Mouse (Mus musculus): Measurements from ENCODE around the gene Ints6l. TPM values are rescaled to one million over a fixed set of nuclear protein-coding genes. Genes with fewer than 3 reads are reported as not detected.
"Not testable (repeated sequence)": the region's sequence is repeated elsewhere in the genome, so short reads cannot be mapped to it uniquely, and the experiment has no call there.

The Ints6l gene
- polyA plus RNA-seq, 1 experiment from 2014 or later, result 18.6 TPM

GRCm38 (mm10) chrX:56477553-56477952 is 22.9 kb downstream of the Ints6l start:
- H3K27ac ChIP-seq (ENCODE audit: low read length), result no peak overlapping the region
- WGBS, result 73% methylated on average over 3 of the region's 3 CpGs
- no peak overlapping the region for H3K4me2 ChIP-seq (ENCODE audit: low read depth, low read length)
- ATAC-seq (replicated peaks; ENCODE audit: extremely low read depth, insufficient read depth, low FRiP score), result no peak
- no peak overlapping the region for H3K4me3 ChIP-seq (ENCODE audit: low read length)
- H3K27me3 ChIP-seq (ENCODE audit: control insufficient read depth, insufficient read depth, low read length), result no peaks in the 10 kb centered on the region
- no peak overlapping the region for H3K9ac ChIP-seq (ENCODE audit: low read length)
- no peaks in the 10 kb centered on the region for H3K9me3 ChIP-seq (replicated peaks; ENCODE audit: control insufficient read depth, low read length)
- no peaks in the 10 kb centered on the region for H3K4me1 ChIP-seq (ENCODE audit: control insufficient read depth, insufficient read depth, low read length)
- no peaks in the 10 kb centered on the region; the same call in 1 of the 2 replicates for H3K36me3 ChIP-seq (ENCODE audit: control insufficient read depth, insufficient read depth)

GRCm38 (mm10) chrX:56481906-56482305 is 27.2 kb downstream of the Ints6l start:
- ATAC-seq (replicated peaks; ENCODE audit: extremely low read depth, insufficient read depth, low FRiP score), result no peak
- no peak overlapping the region for H3K4me3 ChIP-seq (ENCODE audit: low read length)
- no peaks in the 10 kb centered on the region for H3K27me3 ChIP-seq (ENCODE audit: control insufficient read depth, insufficient read depth, low read length)
- H3K4me1 ChIP-seq (ENCODE audit: control insufficient read depth, insufficient read depth, low read length), result no peaks in the 10 kb centered on the region
- H3K4me2 ChIP-seq (ENCODE audit: low read depth, low read length), result no peak overlapping the region
- no peaks in the 10 kb centered on the region for H3K9me3 ChIP-seq (replicated peaks; ENCODE audit: control insufficient read depth, low read length)
- WGBS, result 74% methylated on average over 3 of the region's 3 CpGs
- peaks cover 2% of the 10 kb centered on the region; the same call in 1 of the 2 replicates for H3K36me3 ChIP-seq (ENCODE audit: control insufficient read depth, insufficient read depth)
- no peak overlapping the region for H3K27ac ChIP-seq (ENCODE audit: low read length)
- H3K9ac ChIP-seq (ENCODE audit: low read length), result no peak overlapping the region

GRCm38 (mm10) chrX:56489758-56490157 is 35.1 kb downstream of the Ints6l start:
- 11% methylated on average over 1 of the region's 1 CpGs for WGBS
- H3K27me3 ChIP-seq (ENCODE audit: control insufficient read depth, insufficient read depth, low read length), result no peaks in the 10 kb centered on the region
- no peaks in the 10 kb centered on the region for H3K9me3 ChIP-seq (replicated peaks; ENCODE audit: control insufficient read depth, low read length)
- H3K4me3 ChIP-seq (ENCODE audit: low read length), result no peak overlapping the region
- no peak overlapping the region for H3K27ac ChIP-seq (ENCODE audit: low read length)
- no peaks in the 10 kb centered on the region for H3K4me1 ChIP-seq (ENCODE audit: control insufficient read depth, insufficient read depth, low read length)
- H3K9ac ChIP-seq (ENCODE audit: low read length), result no peak overlapping the region
- no peaks in the 10 kb centered on the region for H3K36me3 ChIP-seq (ENCODE audit: control insufficient read depth, insufficient read depth)
- ATAC-seq (replicated peaks; ENCODE audit: extremely low read depth, insufficient read depth, low FRiP score), result no peak
- no peak overlapping the region for H3K4me2 ChIP-seq (ENCODE audit: low read depth, low read length)

- Histone ChIP-seq H3K27me3 (ENCODE audit: control insufficient read depth, insufficient read depth, low read length) (no peaks in the 10 kb centered on the region), H3K36me3 (ENCODE audit: control insufficient read depth, insufficient read depth) (peaks cover 3% of the 10 kb centered on the region)
- WGBS, result 75% methylated on average over 7 of the region's 7 CpGs
These were observed 42.6 kb downstream of the Ints6l start for GRCm38 (mm10) chrX:56497241-56497640.

GRCm38 (mm10) chrX:56524442-56524841 is 69.8 kb downstream of the Ints6l start, which contains the start of gene Gm10477:
TSS of gene Gm10477 (plus strand) at chrX:56524742.
- not testable (repeated sequence) for H3K27me3 ChIP-seq (ENCODE audit: control insufficient read depth, insufficient read depth, low read length); H3K9me3 ChIP-seq (replicated peaks; ENCODE audit: control insufficient read depth, low read length); H3K4me3 ChIP-seq (ENCODE audit: low read length); H3K36me3 ChIP-seq (ENCODE audit: control insufficient read depth, insufficient read depth); H3K9ac ChIP-seq (ENCODE audit: low read length); ATAC-seq (replicated peaks; ENCODE audit: extremely low read depth, insufficient read depth, low FRiP score); H3K4me2 ChIP-seq (ENCODE audit: low read depth, low read length); H3K27ac ChIP-seq (ENCODE audit: low read length); H3K4me1 ChIP-seq (ENCODE audit: control insufficient read depth, insufficient read depth, low read length)
- 77% methylated on average over 6 of the region's 6 CpGs for WGBS

More at GRCm38 (mm10) chrX:56497241-56497640, 42.6 kb downstream of the Ints6l start:
- Histone ChIP-seq H3K9me3 (replicated peaks; ENCODE audit: control insufficient read depth, low read length) (no peaks in the 10 kb centered on the region), H3K4me1 (ENCODE audit: control insufficient read depth, insufficient read depth, low read length) (no peaks in the 10 kb centered on the region), H3K4me3 (ENCODE audit: low read length) (no peak overlapping the region), H3K9ac (ENCODE audit: low read length) (no peak overlapping the region), H3K27ac (ENCODE audit: low read length) (no peak overlapping the region), H3K4me2 (ENCODE audit: low read depth, low read length) (no peak overlapping the region)
- ATAC-seq (replicated peaks; ENCODE audit: extremely low read depth, insufficient read depth, low FRiP score), result no peak

DNA sequence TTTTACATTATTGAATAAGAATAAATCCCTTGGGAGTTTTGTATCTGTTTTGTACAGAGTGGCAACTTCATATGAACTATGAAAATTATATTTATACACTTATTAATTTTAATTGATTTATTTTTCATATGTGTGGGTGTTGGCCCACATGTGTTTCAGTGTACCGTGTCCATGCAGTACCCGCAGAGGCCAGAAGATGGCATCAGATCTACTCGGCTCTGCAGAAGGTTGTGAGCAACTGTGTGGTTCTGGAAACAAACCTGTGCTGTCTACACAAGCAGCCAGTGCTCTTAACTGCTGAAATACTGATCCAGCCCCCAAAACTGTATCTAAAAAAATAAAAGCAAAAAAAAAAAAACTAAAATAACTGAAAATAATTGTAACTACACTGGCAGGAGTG is 76.6 kb downstream of the Ints6l start:
- H3K27me3 ChIP-seq (ENCODE audit: control insufficient read depth, insufficient read depth, low read length), result no peaks in the 10 kb centered on the region
- no peaks in the 10 kb centered on the region for H3K36me3 ChIP-seq (ENCODE audit: control insufficient read depth, insufficient read depth)
- ATAC-seq (replicated peaks; ENCODE audit: extremely low read depth, insufficient read depth, low FRiP score), result no peak
- WGBS, result 9% methylated on average over 3 of the region's 3 CpGs
- H3K4me2 ChIP-seq (ENCODE audit: low read depth, low read length), result no peak overlapping the region
- H3K4me3 ChIP-seq (ENCODE audit: low read length), result no peak overlapping the region
- H3K9me3 ChIP-seq (replicated peaks; ENCODE audit: control insufficient read depth, low read length), result no peaks in the 10 kb centered on the region
- H3K27ac ChIP-seq (ENCODE audit: low read length), result no peak overlapping the region
- no peaks in the 10 kb centered on the region for H3K4me1 ChIP-seq (ENCODE audit: control insufficient read depth, insufficient read depth, low read length)
- no peak overlapping the region for H3K9ac ChIP-seq (ENCODE audit: low read length)

GRCm38 (mm10) chrX:56537162-56537561 is 82.5 kb downstream of the Ints6l start:
- H3K9ac ChIP-seq (ENCODE audit: low read length), result no peak overlapping the region
- no peak overlapping the region for H3K4me2 ChIP-seq (ENCODE audit: low read depth, low read length)
- H3K27ac ChIP-seq (ENCODE audit: low read length), result no peak overlapping the region
- WGBS, result 37% methylated on average over 4 of the region's 4 CpGs
- no peak overlapping the region for H3K4me3 ChIP-seq (ENCODE audit: low read length)
- no peaks in the 10 kb centered on the region for H3K4me1 ChIP-seq (ENCODE audit: control insufficient read depth, insufficient read depth, low read length)
- ATAC-seq (replicated peaks; ENCODE audit: extremely low read depth, insufficient read depth, low FRiP score), result no peak
- no peaks in the 10 kb centered on the region for H3K27me3 ChIP-seq (ENCODE audit: control insufficient read depth, insufficient read depth, low read length)
- H3K9me3 ChIP-seq (replicated peaks; ENCODE audit: control insufficient read depth, low read length), result no peaks in the 10 kb centered on the region
- no peaks in the 10 kb centered on the region for H3K36me3 ChIP-seq (ENCODE audit: control insufficient read depth, insufficient read depth)

DNA sequence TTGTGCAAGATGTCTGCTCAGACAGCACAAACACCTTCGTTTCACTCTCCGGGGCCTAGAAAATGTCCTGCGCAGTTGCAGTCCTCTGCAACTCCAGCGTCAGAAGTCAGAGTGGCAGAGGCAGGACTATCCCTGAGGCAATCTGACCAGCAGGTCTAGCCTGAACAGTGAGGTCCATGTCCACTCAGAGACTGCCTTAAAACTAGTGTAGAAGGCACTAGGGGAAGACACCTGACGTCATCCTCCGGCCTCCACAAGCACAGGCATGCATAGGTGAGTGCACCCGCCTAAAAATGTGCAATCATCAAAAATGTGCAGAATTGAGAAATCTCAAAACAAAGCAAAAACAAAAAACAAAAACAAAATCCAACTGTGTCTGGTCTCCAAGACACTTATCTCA is 94.8 kb downstream of the Ints6l start, which contains the start of gene Gm648:
Gene Gm648, minus strand, starts transcription at position 101 of the 400 bp plus-strand sequence.
- H3K36me3 ChIP-seq (ENCODE audit: control insufficient read depth, insufficient read depth), result no peaks in the 10 kb centered on the region
- no peak for ATAC-seq (replicated peaks; ENCODE audit: extremely low read depth, insufficient read depth, low FRiP score)
- H3K4me3 ChIP-seq (ENCODE audit: low read length), result no peak within 1 kb of the TSS
- H3K9me3 ChIP-seq (replicated peaks; ENCODE audit: control insufficient read depth, low read length), result no peaks in the 10 kb centered on the region
- H3K4me1 ChIP-seq (ENCODE audit: control insufficient read depth, insufficient read depth, low read length), result no peaks in the 10 kb centered on the region
- no peaks in the 10 kb centered on the region for H3K27me3 ChIP-seq (ENCODE audit: control insufficient read depth, insufficient read depth, low read length)
- no peak within 1 kb of the TSS for H3K4me2 ChIP-seq (ENCODE audit: low read depth, low read length)
- 80% methylated on average over 7 of the region's 7 CpGs for WGBS
- H3K9ac ChIP-seq (ENCODE audit: low read length), result no peak within 1 kb of the TSS
- no peak within 1 kb of the TSS for H3K27ac ChIP-seq (ENCODE audit: low read length)

GRCm38 (mm10) chrX:56553584-56553983 is 98.9 kb downstream of the Ints6l start:
- no peak for ATAC-seq (replicated peaks; ENCODE audit: extremely low read depth, insufficient read depth, low FRiP score)
- Histone ChIP-seq H3K36me3 (ENCODE audit: control insufficient read depth, insufficient read depth) (no peaks in the 10 kb centered on the region), H3K4me1 (ENCODE audit: control insufficient read depth, insufficient read depth, low read length) (no peaks in the 10 kb centered on the region), H3K27ac (ENCODE audit: low read length) (no peak overlapping the region), H3K4me2 (ENCODE audit: low read depth, low read length) (no peak overlapping the region), H3K27me3 (ENCODE audit: control insufficient read depth, insufficient read depth, low read length) (no peaks in the 10 kb centered on the region), H3K9me3 (replicated peaks; ENCODE audit: control insufficient read depth, low read length) (no peaks in the 10 kb centered on the region), H3K9ac (ENCODE audit: low read length) (no peak overlapping the region), H3K4me3 (ENCODE audit: low read length) (no peak overlapping the region)
- 72% methylated on average over 3 of the region's 3 CpGs for WGBS
